Mouse (Mus musculus): ENCODE measurements around the gene Tmtc1. TPM values are rescaled to one million over a fixed set of nuclear protein-coding genes. Genes with fewer than 3 reads are reported as not detected.

Gene Tmtc1
- polyA plus RNA-seq, 1 experiment from 2014 or later, result 2.4 TPM

DNA sequence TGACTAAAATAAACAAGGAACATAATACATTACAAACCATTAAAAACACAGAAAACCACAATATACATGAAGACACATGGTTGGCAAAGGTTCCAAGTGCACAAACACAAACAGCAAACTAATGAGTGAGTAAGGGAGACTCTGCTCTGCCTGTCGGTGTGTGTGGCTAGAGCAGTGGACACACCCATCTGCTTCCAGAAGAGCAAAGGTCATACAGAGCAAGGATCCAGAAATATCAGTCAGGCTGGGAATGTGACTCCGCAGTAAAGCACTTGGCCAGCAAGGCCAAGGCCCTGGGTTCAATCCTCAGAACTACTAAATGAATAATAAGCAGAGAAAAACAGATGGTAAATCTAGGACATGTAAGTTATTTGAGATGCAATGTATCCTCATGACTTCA is 27.6 kb downstream of the Tmtc1 start:
- Histone ChIP-seq H3K27ac (replicated peaks) (no peak overlapping the region), H3K4me2 (replicated peaks) (no peak overlapping the region), H3K27me3 (no peaks in the 10 kb centered on the region), H3K4me3 (no peak overlapping the region), H3K9ac (replicated peaks) (no peak overlapping the region), H3K9me3 (no peaks in the 10 kb centered on the region), H3K4me1 (no peaks in the 10 kb centered on the region), H3K36me3 (no peaks in the 10 kb centered on the region)
- WGBS, result 65% methylated on average over 2 of the region's 2 CpGs
- ATAC-seq (ENCODE audit: low FRiP score, low read depth), result no peak

DNA sequence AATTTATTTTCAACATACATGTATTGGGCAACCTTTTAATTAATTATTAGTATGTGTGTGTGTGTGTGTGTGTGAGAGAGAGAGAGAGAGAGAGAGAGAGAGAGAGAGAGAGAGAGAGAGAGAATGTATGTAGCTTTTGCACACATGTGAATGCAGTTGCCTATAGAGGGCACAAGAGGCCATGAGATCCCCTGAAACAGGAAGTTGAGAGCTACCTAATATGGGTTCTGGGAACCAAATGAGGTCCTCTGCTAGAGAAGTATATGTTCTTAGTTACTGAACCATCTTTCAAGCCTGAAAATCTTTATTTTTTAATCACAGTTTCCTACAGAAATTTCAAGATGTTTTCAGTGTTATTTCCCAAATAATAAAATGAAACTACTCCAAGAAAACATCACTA is 30.6 kb downstream of the Tmtc1 start:
- Histone ChIP-seq H3K9ac (replicated peaks) (no peak overlapping the region), H3K27me3 (no peaks in the 10 kb centered on the region), H3K36me3 (no peaks in the 10 kb centered on the region), H3K4me2 (replicated peaks) (no peak overlapping the region), H3K9me3 (no peaks in the 10 kb centered on the region), H3K27ac (replicated peaks) (no peak overlapping the region), H3K4me3 (no peak overlapping the region), H3K4me1 (0 out of 2 replicates have a peak, but pooled peaks cover 3% of the 10 kb centered on the region)
- no peak for ATAC-seq (ENCODE audit: low FRiP score, low read depth)

DNA sequence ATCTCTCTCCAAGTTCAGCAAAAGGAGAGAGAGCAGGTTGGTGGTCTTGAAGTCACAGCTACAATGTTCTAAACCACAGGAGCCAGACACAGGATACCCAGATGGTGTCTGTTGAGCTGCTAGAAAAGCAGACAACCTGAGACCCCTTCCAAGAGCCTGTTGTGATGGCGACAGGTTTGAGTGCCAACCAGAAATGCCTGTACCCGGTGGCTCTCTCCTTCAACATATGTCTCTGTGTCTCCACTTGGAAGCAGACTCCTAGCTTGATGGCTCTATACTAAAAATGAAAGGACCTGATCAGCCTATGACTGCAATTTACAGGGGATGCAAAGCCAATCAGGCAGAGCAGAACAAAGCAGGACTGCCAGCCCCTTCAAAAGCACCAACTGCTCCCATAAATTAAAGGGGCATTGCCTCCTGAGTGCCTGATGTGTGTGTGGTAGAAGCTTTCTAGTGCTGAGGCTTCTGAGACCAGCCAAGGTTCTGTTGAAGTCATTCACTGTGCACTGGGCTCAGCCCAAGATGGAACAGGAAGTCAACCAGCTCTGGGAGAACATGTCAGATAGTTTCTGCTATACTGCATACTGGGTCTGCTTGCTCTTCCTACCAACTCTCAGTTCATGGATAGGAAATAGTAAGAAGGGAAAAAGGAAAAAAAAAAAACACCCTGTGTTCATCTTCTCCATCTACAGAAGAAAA is 37.2 kb downstream of the Tmtc1 start:
- Histone ChIP-seq H3K27ac (replicated peaks) (no peak overlapping the region), H3K9ac (replicated peaks) (no peak overlapping the region), H3K4me1 (0 out of 2 replicates have a peak, but pooled peaks cover 3% of the 10 kb centered on the region), H3K36me3 (no peaks in the 10 kb centered on the region), H3K4me2 (replicated peaks) (no peak overlapping the region), H3K9me3 (no peaks in the 10 kb centered on the region), H3K27me3 (no peaks in the 10 kb centered on the region), H3K4me3 (no peak overlapping the region)
- ATAC-seq (ENCODE audit: low FRiP score, low read depth), result no peak
- WGBS, result 81% methylated on average over 2 of the region's 2 CpGs

DNA sequence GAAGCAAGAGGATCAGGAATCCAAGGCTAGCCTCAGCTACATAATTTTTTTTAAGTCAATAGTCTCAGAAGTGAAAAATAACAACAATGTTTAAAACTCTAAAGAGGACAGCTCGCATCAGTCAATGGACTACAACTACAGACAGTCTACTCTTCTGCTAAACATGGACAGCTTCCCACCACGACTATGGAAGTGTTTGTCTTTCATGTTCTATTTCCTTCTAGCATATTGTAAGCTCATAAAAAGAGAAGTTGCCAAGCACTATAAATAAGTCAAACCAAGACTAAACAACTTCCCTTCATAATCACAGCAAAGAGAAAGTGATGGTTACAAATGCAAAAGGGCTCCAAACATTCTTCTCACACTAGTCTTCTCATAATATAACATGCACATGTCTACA is 38.6 kb downstream of the Tmtc1 start:
- H3K27ac ChIP-seq (replicated peaks), result no peak overlapping the region
- H3K27me3 ChIP-seq, result no peaks in the 10 kb centered on the region
- no peak for ATAC-seq (ENCODE audit: low FRiP score, low read depth)
- no peaks in the 10 kb centered on the region for H3K9me3 ChIP-seq
- H3K9ac ChIP-seq (replicated peaks), result no peak overlapping the region
- 79% methylated on average over 2 of the region's 2 CpGs for WGBS
- H3K4me2 ChIP-seq (replicated peaks), result no peak overlapping the region
- H3K4me3 ChIP-seq, result no peak overlapping the region
- no peaks in the 10 kb centered on the region for H3K36me3 ChIP-seq
- H3K4me1 ChIP-seq, result no peaks in the 10 kb centered on the region

DNA sequence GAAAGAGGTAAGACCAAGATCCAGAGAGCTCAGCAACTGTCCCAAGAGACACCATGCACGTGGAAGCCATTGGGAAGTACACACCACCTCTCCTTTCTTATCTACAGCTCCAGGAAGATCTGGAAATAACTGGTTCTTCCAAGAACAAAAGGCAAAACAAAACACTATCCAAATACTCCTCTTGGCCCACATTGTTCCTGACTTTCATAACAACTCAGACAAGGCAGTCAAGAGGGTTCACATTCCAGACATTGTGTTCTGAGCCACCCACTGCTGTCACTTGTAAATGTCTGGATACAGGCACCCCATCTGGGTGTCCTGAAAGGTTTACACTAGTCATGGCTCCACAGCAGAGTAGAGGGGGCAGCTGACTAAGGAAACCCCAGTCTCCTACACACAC is 39.7 kb downstream of the Tmtc1 start:
- 74% methylated on average over 1 of the region's 1 CpGs for WGBS
- no peaks in the 10 kb centered on the region for H3K36me3 ChIP-seq
- no peak for ATAC-seq (ENCODE audit: low FRiP score, low read depth)
- H3K4me1 ChIP-seq, result no peaks in the 10 kb centered on the region
- H3K4me3 ChIP-seq, result no peak overlapping the region
- no peak overlapping the region for H3K4me2 ChIP-seq (replicated peaks)
- H3K9ac ChIP-seq (replicated peaks), result no peak overlapping the region
- H3K9me3 ChIP-seq, result no peaks in the 10 kb centered on the region
- no peaks in the 10 kb centered on the region for H3K27me3 ChIP-seq
- no peak overlapping the region for H3K27ac ChIP-seq (replicated peaks)

DNA sequence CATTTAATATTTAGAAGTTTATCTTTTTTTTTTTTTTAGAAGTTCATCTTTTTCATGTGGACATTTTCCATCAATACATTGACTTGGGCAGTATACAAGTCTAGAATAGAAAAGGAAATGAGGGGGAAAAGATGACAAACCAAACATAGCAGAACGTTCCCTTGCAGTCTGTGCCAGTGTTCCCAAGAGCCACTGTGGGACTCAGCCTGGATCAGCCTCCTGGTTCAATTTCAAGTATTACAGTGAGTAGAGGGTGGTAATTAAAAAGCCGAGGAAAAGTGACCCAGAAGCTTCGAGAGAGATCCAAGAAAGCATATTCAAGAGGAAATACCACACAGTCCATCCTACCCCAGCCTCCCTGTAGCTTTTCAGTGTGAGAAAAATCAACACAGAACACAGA is 40.4 kb downstream of the Tmtc1 start:
- Histone ChIP-seq H3K9ac (replicated peaks) (no peak overlapping the region), H3K9me3 (no peaks in the 10 kb centered on the region), H3K4me1 (no peaks in the 10 kb centered on the region), H3K4me2 (replicated peaks) (no peak overlapping the region), H3K4me3 (no peak overlapping the region), H3K27me3 (no peaks in the 10 kb centered on the region), H3K27ac (replicated peaks) (no peak overlapping the region), H3K36me3 (no peaks in the 10 kb centered on the region)
- ATAC-seq (ENCODE audit: low FRiP score, low read depth), result no peak
- 81% methylated on average over 3 of the region's 3 CpGs for WGBS

DNA sequence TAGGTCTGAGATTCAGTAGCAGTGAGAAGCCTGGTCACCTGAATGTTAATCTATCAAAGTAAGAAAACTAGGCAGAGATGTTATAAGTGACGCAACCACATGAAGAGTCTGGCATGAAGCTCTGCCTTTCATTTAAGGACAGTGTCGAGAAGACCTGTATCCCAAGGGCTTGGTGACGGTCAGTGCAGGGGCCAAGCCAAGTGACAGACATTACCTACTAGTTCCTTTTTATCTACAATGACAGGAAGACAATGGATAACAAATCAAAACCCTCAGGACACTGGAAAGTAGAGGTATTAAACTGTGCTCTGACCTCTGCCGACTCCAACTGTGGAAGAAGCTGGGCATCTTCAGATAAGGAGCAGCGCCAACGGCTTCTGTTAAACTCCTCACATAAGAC is 43.2 kb downstream of the Tmtc1 start:
- WGBS, result 94% methylated on average over 6 of the region's 6 CpGs
- H3K9ac ChIP-seq (replicated peaks), result no peak overlapping the region
- no peak for ATAC-seq (ENCODE audit: low FRiP score, low read depth)
- H3K4me1 ChIP-seq, result no peaks in the 10 kb centered on the region
- H3K4me3 ChIP-seq, result no peak overlapping the region
- no peak overlapping the region for H3K4me2 ChIP-seq (replicated peaks)
- no peaks in the 10 kb centered on the region for H3K36me3 ChIP-seq
- H3K27me3 ChIP-seq, result no peaks in the 10 kb centered on the region
- no peaks in the 10 kb centered on the region for H3K9me3 ChIP-seq
- no peak overlapping the region for H3K27ac ChIP-seq (replicated peaks)

DNA sequence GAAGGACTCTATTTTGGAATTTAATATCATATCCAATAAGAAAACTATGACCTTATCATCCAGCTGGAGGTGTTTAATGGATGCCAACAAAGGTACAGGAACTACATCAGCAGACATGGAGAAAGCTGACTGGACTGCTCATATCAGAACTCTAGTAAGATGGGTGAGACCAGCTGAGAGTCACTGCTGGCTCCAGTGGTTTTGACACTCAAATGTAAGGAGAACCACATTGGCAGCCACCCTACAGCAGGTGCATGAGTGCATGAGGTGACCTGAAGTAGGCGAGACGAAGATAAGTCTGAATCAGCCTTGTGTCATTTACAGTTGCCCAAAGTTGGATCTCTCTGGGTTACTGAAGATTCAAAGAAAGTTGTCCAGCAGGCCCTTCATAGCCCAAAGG is 44.6 kb downstream of the Tmtc1 start:
- no peak overlapping the region for H3K9ac ChIP-seq (replicated peaks)
- 91% methylated on average over 2 of the region's 2 CpGs for WGBS
- no peaks in the 10 kb centered on the region for H3K9me3 ChIP-seq
- no peak overlapping the region for H3K4me2 ChIP-seq (replicated peaks)
- no peak for ATAC-seq (ENCODE audit: low FRiP score, low read depth)
- H3K27me3 ChIP-seq, result no peaks in the 10 kb centered on the region
- no peaks in the 10 kb centered on the region for H3K4me1 ChIP-seq
- H3K36me3 ChIP-seq, result no peaks in the 10 kb centered on the region
- H3K27ac ChIP-seq (replicated peaks), result no peak overlapping the region
- no peak overlapping the region for H3K4me3 ChIP-seq

DNA sequence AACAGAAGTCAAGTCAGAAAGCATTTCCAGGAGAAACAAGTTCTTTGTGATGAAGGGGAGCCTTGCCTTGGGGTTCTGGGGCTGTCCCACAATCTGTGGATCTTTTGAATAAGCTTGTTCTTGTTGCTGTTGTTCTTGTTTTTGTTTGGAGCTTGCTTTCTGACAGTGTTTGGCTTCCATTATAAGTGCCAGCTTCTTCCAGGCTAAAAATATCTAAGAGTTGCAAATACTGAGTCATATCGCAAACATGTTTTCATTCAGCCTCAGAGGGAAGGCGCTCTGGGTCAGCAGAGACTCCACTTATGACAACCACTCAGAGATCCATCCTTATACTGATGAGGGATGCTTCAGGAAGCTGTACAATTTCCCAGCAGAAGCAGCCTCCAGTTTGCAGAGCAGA is 45.3 kb downstream of the Tmtc1 start:
- Histone ChIP-seq H3K9me3 (no peaks in the 10 kb centered on the region), H3K36me3 (no peaks in the 10 kb centered on the region), H3K27me3 (no peaks in the 10 kb centered on the region), H3K9ac (replicated peaks) (no peak overlapping the region), H3K4me2 (replicated peaks) (no peak overlapping the region), H3K4me3 (no peak overlapping the region), H3K4me1 (no peaks in the 10 kb centered on the region), H3K27ac (replicated peaks) (no peak overlapping the region)
- ATAC-seq (ENCODE audit: low FRiP score, low read depth), result no peak
- WGBS, result 90% methylated on average over 2 of the region's 2 CpGs

DNA sequence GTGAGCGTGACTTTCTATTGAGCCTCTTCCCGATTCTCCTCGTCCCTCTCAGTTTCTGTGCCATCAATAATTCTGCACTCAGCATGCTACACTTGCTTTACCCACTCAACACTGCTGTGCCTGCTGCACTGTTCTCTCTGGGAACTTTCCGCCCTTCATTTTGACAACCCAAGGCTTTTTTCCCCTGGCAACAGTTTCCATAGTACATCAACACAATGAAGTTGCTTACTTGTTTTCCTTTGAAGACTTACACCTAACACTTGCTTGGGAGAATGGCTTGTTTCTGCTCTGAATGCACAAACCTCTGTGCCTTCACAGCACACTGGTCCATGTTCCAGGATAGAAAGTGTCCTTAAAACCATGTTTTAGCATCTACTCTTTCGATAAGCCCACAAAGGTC is 46.9 kb downstream of the Tmtc1 start:
- WGBS, result 84% methylated on average over 5 of the region's 5 CpGs
- Histone ChIP-seq H3K4me1 (peaks cover 10% of the 10 kb centered on the region), H3K9me3 (no peaks in the 10 kb centered on the region), H3K27ac (replicated peaks) (no peak overlapping the region), H3K4me2 (replicated peaks) (no peak overlapping the region), H3K36me3 (no peaks in the 10 kb centered on the region), H3K9ac (replicated peaks) (no peak overlapping the region), H3K27me3 (no peaks in the 10 kb centered on the region), H3K4me3 (no peak overlapping the region)
- ATAC-seq (ENCODE audit: low FRiP score, low read depth), result no peak

DNA sequence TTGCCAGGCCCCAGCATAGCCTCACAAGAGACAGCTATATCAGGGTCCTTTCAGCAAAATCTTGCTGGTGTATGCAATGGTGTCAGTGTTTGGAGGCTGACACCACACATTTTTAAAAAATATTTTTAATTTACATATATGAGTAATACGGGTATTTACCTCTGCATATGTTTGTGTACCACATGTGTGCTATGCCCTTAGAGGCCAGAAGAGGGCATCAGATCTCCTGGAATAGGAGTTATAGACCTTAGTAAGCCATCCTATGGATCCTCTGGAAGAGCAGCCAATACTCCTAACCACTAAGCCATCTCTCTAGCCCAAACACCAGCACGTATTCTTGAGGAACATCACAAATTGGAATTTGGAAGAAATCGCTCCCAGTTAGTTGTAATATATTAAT is 48.9 kb downstream of the Tmtc1 start:
- H3K36me3 ChIP-seq, result no peaks in the 10 kb centered on the region
- H3K4me3 ChIP-seq, result no peak overlapping the region

DNA sequence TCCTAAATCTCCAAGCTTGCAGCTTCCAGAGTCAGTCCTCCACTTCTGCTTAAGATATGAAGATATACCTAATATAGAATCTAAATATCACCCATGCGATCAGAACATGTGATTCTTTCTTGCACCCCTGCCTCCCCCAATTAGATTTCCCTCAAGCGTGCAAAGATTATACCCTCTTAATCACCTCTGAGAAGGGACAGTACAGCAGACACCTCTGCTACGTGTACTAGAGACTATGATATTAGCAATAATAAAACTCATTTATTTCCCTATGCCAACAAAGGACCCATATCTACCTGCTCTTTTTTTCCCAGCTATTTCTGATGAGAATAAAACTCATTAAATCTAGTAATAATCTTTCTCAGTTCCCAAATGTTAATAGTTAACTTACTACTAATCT is 49.9 kb downstream of the Tmtc1 start:
- H3K9ac ChIP-seq (replicated peaks), result no peak overlapping the region
- ATAC-seq (ENCODE audit: low FRiP score, low read depth), result no peak
- H3K4me1 ChIP-seq, result peaks cover 19% of the 10 kb centered on the region
- H3K27me3 ChIP-seq, result no peaks in the 10 kb centered on the region
- H3K36me3 ChIP-seq, result no peaks in the 10 kb centered on the region
- no peak overlapping the region for H3K4me3 ChIP-seq
- H3K9me3 ChIP-seq, result no peaks in the 10 kb centered on the region
- H3K27ac ChIP-seq (replicated peaks), result no peak overlapping the region
- no peak overlapping the region for H3K4me2 ChIP-seq (replicated peaks)
- 84% methylated on average over 3 of the region's 3 CpGs for WGBS

More for the DNA sequence above, 48.9 kb downstream of the Tmtc1 start:
- H3K4me2 ChIP-seq (replicated peaks), result no peak overlapping the region
- no peaks in the 10 kb centered on the region for H3K27me3 ChIP-seq
- WGBS, result 92% methylated on average over 3 of the region's 3 CpGs
- H3K9ac ChIP-seq (replicated peaks), result no peak overlapping the region
- no peaks in the 10 kb centered on the region for H3K9me3 ChIP-seq
- H3K27ac ChIP-seq (replicated peaks), result no peak overlapping the region
- no peak for ATAC-seq (ENCODE audit: low FRiP score, low read depth)
- peaks cover 19% of the 10 kb centered on the region for H3K4me1 ChIP-seq

DNA sequence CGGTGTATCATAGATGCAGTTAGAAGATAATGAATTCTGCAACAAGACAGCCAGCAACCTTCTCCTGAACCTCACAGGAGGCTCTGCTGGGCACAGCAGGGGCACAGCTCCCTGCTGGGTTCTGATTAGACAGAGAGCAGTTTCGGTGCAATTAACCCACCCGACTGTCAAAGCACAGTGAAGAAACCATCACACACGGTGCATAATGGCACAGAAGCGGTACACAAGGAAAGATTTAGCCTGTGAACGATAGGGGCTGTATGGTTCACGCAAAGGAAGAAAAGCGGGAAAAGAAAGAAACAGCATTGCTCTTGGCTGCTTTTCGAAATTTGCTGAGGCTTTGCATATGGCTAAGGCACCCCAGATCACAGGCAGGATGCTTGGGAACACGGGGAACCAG is 52.0 kb downstream of the Tmtc1 start:
- H3K4me3 ChIP-seq, result no peak overlapping the region
- peak; percentile 66 for ATAC-seq (ENCODE audit: low FRiP score, low read depth)
- peak overlapping the region; percentile 11; the same call in 1 of the 2 replicates for H3K4me2 ChIP-seq (replicated peaks)
- H3K27ac ChIP-seq (replicated peaks), result peak overlapping the region; percentile 52; the same call in 1 of the 2 replicates
- no peaks in the 10 kb centered on the region for H3K27me3 ChIP-seq
- 0 out of 2 replicates have a peak overlapping the region, but pooled peaks have one; percentile 11 for H3K9ac ChIP-seq (replicated peaks)
- no peaks in the 10 kb centered on the region for H3K36me3 ChIP-seq
- no peaks in the 10 kb centered on the region for H3K9me3 ChIP-seq
- H3K4me1 ChIP-seq, result peaks cover 19% of the 10 kb centered on the region
- 22% methylated on average over 10 of the region's 10 CpGs for WGBS

Measured in midbrain, embryonic 12.5 days (tissue).